Mouse (Mus musculus): ENCODE measurements around the gene Eea1. TPM values are rescaled to one million over a fixed set of nuclear protein-coding genes. Genes with fewer than 3 reads are reported as not detected.
"Not testable (repeated sequence)": the region's sequence is repeated elsewhere in the genome, so short reads cannot be mapped to it uniquely, and the experiment has no call there.

Gene Eea1
- total RNA-seq (2021) = 10 to 100 TPM; 31.7 to 34.0 TPM

DNA sequence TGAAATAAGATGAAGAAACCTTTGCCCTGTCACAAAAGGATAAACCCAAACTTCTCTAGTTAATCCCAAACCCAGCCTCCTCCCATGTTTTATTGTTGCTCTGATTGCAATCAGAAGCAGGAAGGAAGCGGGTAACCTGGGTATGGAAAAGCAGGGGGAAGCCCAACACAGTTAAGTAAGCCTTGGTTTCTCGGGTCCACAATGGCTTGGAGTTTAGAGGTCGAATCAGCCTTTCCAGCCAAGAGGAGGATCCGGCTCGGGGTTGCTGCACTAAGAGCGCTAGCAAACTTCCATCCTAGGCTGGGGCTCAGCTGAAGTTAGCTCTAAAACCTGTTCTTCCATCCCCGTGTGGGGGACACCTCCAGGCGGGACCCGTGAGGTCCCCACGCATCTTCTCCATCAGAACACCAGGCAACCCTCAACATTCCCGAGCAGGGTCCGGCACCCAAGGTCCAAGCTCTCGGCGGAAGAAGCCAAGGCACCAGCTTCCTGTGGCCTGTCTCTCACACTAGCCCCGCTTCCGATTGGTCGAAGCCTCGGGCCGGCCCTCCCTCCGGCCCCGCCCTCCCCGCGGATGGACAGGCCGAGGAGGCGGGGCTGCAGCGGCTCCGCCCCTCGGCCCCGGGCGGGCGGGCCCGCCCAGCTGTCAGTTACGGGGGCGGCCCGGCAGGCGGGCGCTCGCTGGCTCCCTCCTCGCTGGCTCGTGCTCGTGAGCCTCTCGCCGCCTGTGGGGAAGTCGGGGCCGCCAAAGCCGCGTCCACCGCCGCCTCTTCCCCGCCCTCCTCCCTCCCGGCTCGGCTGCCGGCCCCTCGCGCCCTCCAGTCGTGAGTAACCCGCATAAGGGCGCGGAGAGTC is at the start of gene Eea1:
TSS of gene Eea1 (plus strand) at position 605 of the 855 bp plus-strand sequence.
- DNase-seq (ENCODE audit: low spot score in 2 of 2) = peak; percentile 86 to 91
- intact Hi-C loops (cut with DNase I) = no loop called here

DNA sequence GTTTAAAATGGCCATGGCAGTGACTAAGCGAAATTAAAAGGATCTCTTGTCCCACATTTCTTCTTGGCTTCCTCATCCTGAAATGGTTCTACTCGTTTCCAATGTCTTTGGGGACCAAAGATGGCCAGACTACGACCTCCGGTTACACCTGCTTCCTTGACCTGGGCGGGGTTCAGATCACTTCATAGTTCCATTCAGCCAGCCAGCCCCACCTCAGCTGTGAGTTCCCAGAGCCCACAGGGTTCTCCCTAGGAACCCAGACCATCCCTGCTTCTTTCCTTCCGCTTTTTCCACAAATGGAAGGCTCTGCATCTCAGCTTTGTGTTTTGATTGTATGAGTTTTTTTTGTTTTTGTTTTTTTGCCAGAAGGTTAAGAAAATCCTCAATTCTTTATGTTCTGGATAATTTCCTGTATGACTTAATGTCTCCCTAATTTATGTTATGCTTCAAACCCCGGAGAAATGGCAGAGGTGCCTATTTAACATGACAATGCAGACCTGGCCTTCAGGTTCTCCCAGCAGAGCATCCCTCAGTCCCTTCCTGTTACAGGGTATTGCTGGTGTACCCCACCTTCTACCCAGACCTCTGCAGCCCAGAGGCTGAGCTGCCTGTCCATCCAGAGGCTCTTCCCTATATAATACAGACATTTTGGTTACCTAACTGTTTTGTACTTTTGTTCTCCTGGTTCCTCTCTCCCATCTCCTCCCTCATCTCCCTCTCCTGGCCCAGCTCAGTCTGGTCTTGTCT is 49.1 kb upstream of the Eea1 start:
- DNase-seq (ENCODE audit: low spot score in 2 of 2) = no peak
- intact Hi-C loops (cut with DNase I) = no loop called here

DNA sequence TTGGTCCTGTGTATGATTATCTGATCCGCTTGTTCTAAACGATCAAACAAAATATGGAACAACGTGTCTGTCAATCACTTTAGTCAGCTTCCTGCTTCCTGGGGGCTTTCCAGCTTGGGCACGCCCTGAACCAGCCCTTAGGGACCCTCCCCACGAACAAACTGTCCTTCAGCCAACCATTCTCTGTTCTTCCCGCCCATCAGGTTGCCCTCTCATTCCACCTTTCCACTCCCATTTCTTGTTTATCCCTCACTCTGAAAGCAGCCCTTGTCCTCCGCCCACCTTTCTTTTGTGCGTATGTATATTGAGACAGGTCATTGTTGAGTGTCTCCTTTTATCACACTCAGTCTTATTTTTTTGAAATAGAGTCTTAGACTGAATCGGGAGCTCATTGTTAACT is 48.3 kb upstream of the Eea1 start:
- DNase-seq (ENCODE audit: low spot score in 2 of 2) = no peak
- intact Hi-C loops (cut with DNase I) = no loop called here

DNA sequence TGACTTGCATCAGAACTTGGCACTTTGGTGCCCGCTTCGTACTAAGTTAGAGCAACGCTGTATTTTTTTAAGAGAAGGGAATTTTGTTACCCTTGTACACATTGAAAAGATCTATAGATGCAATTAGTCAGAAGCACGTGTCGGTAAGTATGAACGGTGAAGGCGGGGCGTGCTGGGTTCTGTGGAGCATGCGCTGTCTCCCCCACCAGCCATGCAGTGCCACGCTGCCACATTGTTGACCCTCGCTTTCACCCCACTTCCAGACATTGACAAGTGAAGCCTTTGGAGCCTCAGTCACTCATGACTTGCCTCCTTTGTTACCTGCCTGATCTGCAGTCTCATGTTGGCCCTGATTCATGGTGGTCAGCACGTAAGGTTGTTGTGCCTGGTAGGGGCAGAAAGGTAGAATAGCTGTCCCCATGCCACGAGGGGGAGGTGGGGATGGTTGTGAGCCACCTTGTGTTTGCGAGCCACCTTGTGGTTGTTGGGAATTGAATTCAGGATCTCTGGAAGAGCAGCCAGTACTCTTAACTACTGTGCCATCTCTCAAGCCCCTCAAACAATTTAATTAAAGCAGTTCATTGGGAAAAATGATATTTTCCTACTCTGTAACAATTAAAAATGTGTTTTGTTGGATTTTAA is 47.0 kb upstream of the Eea1 start:
- intact Hi-C loops (cut with DNase I) = no loop called here
- DNase-seq (ENCODE audit: low spot score in 2 of 2) = no peak

DNA sequence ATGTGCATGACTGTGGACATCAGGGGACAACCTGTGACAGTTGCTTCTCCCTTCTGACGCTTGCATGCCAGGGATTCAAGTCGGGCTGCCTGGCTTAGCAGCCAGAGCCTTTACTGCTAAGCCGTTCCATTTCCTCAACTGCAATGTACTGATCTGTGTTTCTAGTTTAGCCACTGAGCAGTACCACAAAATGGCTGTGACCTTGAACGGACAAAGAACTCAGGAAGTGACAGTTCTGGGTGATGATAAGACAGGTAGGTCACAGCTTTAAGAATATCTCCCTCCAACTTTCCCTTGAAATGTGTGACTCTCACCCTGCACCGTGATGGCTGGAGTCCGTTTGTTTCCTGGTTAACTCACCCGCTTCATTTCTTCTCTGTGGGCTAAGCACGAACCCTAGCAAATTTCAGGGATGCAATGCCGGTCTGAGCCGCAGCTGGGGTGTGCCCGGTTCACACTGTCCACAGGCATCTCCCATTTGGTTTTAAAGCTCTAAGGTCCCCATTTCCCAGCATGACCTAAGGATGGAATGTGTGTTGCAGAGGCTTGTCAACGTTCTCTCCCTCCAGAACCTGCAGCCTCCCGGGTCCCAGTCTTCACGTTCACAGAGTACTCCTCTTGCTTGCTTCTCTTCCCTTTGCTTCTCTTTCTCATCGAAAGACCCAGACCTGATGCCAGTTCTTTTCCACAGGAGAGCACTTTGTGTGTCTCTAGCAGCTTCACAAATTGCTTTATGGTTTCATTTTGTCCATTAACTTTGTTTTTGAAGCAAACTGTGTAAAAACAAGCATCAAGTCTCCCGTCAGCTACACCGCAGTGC is 46.2 kb upstream of the Eea1 start:
- DNase-seq (ENCODE audit: low spot score in 2 of 2) = peak in 1 of 2 experiments; percentile 48
- intact Hi-C loops (cut with DNase I) = loop anchor here (1.0 kb wide), 1 partner anchor 343 kb away; no protein-coding TSS in a partner anchor

DNA sequence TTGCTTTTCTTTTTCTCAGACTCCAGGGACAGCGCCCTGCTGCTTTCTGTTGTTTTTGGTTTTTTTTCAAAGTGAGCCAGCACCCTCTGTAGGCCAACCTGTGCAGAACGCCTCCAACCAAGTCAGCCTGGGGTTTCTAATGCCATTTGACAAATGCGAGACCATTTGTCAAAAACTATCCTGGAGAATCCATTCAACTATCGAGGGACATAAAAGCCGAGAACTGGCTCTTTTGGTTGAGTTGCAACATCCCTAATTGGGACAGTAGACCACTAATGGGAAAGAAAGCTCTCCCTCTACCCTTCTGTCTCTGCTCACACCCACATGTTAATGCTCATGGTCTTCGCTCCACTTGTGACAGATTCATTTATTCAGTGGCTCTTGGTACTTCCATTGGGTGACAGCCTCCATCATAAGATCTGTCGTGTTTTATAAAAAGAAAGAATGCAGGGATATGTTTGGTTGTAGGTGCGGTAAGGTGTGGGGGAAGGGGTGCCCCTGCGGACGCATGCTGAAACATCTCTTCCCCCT is 45.5 kb upstream of the Eea1 start:
- intact Hi-C loops (cut with DNase I) = loop anchor here (1.0 kb wide), 1 partner anchor 344 kb away; no protein-coding TSS in a partner anchor
- peak; percentile 66 to 72 for DNase-seq (ENCODE audit: low spot score in 2 of 2)

DNA sequence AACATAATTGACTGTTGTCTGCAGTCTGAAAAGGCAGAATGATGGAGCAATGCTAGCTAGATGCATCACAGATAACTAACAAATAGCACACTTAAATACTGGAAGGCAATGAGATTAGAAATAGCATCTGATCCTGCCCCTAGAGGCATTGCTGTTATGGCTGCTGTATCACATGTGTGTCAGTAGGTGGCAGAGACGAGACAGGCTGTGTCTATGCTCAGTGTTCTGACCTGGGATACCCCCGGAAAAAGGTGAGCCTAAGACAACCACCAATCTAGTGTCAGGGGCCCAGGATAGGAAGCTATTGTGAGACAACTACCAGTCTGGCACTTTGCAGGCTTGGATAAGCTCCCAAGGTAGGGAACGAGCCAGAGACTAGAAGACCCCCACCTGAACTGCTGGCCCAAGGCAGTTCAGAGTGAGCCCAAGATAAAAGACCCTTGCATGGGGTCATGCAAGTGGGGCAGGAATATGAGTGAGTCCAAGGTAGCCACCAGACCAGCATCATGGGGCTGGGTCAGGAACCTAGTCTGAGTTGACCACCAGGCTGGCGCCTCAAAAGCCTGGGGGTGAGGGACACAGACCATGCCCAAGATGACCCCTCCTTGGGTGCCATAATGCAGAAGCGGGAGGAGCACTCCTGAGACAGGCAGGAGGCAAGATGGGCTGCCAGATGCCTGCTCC is 41.8 kb upstream of the Eea1 start:
- intact Hi-C loops (cut with DNase I) = loop anchor here (2.0 kb wide), 1 partner anchor 134 kb away; no protein-coding TSS in a partner anchor
- DNase-seq (ENCODE audit: low spot score in 2 of 2) = no peak

DNA sequence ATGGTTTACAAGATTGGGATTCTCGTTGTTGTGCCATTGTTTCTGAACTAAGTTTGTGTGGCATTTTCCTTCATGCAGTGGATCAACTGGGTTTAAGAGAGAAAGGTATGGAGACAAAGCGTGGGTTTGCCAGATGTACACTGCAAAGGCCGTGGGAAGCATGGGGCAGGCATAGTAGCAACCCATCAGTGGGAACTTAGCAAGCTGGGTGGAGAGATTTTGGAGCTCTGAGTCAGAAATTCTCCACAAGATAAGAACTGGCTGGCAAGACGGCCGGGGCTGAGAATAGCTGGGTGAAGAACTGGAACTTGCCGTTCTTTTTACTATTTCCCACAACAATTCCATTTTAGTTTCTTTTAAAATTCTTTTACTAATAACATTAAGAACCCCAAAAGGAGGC is 35.8 kb upstream of the Eea1 start:
- no peak for DNase-seq (ENCODE audit: low spot score in 2 of 2)
- intact Hi-C loops (cut with DNase I) = no loop called here

DNA sequence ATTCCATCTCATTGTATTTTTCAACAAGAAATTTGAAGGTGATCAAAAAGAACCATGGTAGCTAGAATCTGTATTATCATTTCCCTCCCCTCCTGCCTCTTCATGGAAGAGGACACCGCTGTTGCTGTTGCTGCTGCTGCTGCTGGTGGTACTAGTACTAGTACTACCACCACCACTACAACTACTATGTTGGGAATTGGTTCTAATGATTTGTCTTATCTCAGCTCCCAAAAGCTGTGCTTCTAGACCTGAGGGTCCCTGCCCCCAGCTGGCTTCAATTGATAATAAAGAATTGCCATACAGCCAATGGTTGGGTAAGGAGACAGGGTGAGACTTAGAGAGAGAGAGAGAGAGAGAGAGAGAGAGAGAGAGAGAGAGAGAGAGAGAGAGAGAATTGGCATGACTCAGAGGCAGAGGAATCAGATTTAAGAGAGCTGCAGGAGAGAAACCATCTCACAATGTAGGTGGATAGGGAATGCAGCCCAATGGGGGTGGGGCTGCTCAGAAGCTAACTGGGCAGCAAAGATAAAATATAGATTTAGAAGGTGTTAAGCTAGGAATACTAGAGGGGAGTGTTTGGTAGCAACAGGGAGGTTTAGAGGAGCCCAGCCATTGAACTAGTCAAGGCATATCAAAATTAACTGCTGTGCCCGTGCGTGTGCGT is 31.1 kb upstream of the Eea1 start:
- intact Hi-C loops (cut with DNase I) = no loop called here
- no peak for DNase-seq (ENCODE audit: low spot score in 2 of 2)

DNA sequence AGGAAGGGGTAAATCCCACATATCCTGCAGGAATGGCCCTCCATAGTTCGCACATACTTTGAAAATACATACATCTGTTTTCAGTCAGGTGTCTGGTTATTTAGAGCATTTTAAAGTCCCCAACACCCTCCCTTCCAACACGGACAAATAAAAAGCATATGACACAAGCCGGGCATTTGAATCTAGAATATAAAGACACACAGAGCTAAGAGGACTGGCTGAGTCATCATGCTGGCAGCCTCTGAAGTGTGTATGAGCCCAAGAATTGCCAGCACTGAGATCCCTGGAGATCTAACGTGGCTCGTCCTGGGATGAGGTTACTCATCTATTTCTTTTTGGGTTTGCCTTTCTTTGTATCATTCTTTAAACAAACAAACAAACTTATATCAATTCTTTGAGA is 29.4 kb upstream of the Eea1 start:
- peak in 1 of 2 experiments; percentile 32 for DNase-seq (ENCODE audit: low spot score in 2 of 2)
- intact Hi-C loops (cut with DNase I) = no loop called here

DNA sequence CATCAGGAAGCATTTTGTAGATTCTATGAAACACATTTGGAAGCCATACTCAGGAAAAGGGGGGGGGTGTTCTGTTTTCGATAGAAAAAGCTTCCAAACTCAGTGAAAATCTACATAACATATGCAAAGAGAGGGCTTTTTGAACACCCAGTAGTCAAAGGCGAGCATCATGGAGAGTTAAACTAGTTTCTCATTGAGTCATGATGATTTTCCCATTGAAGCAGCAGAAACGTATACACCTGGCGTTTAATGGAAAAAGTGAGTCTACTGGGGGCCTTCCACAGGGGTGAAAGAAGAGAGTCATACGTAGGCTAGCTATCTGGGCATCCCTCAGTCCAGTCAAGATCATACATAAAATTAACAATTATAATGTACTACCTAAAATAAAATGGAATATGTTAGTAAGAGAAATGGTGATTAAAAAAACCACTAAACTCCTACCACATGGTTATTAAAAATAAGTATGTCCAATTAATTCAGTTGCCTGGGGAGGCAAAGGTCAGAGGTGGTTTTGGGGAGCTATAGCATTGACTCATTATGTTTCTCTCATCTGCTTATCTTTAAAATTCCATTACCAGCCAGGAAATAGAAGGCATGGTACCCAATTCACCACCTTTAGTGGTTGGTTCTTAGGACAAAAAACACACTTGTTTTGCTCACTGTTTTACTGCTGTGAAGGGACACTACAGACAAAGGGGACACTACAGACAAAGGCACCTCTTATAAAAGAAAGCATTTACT is 25.8 kb upstream of the Eea1 start:
- no peak for DNase-seq (ENCODE audit: low spot score in 2 of 2)

DNA sequence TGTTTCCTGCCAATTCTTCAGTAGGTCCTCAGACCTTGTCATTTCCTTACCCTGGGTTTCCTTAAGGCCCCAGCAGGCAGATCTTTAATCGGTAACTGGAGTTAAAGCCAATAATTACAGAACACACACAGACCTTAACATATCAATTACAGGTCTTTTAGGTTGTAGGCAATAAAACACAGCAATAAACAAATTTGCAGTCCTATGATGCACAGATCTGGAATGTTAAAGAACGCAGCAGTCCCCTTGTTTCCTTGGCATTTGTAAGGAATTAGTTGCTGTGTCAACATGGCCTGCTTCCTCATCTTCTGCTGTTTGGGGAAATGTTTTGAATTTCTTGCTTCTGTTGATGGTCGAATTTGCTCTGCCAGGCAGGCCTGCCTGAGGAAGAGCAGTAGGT is 21.7 kb upstream of the Eea1 start:
- DNase-seq (ENCODE audit: low spot score in 2 of 2) = no peak

More for the DNA sequence above, 25.8 kb upstream of the Eea1 start:
- intact Hi-C loops (cut with DNase I) = no loop called here

DNA sequence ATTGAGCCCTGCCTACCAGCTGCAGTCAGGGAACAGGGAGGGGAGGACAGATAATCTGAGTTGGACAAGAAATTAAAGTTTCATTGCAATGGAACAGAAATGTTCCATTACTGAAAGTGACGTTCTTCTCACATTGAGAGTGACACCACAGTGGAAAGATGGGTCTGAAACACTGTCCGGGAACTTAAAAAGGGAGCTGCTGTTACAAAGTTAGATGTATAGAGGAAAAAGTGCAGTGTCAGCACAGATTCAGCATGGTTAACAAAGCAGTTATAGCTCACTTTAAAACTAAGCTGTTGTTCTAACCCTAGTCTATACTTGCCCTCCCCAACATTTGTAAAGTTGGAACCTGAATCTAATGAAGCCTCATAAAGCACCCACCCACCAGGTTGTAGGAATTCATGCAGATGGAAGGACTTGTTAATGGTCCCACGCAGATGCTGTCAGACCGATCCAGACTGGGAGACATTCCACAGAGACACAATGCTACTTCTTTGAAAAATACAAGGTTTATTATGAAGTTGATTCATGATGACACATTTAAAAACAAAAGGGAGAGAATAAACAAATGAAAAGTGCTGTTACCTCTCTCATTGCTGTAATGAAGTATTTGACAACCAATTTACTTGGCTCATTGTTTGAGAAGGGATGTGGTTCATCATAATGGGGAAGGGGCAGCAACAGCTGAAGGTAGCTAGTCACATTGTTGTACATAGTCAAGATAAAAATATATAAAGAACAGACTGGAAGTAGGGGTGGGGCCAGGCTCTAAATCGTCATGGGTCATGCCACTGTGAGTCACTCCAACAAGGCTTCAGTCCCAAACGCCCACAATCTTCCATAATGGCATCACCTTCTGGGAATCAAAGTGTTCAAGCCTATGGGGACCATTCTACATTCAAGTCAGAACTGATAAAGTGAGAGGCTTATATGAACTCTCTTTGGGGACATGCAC is 16.9 kb upstream of the Eea1 start:
- intact Hi-C loops (cut with DNase I) = no loop called here

More for the DNA sequence above, 21.7 kb upstream of the Eea1 start:
- intact Hi-C loops (cut with DNase I) = no loop called here

DNA sequence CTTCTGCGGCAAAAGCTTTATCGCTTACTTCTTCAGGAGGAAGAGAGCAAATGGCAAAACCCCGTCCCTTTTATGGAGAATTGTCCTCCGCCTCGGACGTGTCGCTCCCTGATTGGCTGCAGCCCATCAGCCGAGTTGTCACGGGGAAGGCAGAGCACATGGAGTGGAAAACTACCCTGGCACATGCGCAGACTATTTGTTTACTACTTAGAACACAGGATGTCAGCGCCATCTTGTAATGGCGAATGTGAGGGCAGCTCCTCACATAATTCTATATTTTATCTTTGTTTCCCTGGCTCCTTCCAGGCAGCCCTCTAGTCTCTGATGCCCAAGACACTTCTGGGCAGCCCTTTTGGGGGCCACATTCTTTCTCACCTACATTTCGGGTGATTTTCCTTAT is 6.8 kb upstream of the Eea1 start:
- intact Hi-C loops (cut with DNase I); DNase-seq (ENCODE audit: low spot score in 2 of 2): not testable (repeated sequence)

More for the DNA sequence above, 16.9 kb upstream of the Eea1 start:
- no peak for DNase-seq (ENCODE audit: low spot score in 2 of 2)

DNA sequence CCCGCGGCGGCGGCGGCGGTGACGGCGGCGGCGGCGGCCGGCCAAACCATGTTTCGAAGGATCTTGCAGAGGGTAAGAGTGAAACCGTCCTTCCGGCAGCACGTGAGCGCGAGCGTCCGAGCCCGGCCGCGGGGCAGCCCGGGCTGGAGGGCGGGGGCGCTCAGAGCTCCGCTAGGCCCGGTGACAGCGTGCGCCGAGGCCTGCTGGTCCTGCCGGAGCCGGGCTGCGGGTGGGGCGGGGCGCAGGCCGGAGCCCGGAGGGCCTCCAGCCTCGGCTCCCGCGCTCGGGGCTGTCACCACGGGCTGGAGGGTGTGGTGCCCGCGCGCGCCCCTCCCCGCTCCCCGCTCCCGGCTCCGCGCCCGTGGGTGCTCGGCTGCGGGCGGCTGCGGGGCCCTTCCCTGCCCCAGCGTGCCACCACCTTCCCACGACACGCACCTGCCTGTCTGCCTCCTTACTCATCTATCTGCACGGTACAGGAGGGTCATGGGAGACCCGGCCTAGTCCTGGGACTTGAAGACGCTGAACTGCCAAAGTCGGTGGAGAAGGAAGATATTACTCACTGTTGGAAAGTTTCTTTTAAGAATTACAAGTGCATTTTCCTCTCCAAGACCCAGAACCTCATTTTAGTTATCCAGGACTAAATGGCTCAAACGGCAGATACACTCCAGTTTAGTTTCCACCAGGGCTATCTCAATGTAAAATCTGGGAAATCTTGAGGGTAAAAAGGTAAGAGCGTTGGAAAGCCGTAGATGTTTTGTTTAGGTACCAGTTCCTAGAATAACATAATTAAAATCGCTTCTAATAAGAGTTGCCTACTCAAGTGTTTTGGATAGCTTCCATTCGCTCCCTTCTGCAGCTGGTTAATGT is 684 bp downstream of the Eea1 start:
- peak in 1 of 2 experiments; percentile 42 for DNase-seq (ENCODE audit: low spot score in 2 of 2)
- intact Hi-C loops (cut with DNase I) = no loop called here
